Mouse (Mus musculus) cerebellum, adult 9-10 months (tissue): ENCODE data around the gene Fam131b.

Source experiments
- DNase-seq: peaks from one replicate; pipeline ENCODE4 v3.0.0; 2022

The Fam131b gene

GRCm38 (mm10) chr6:42355794-42356600, 31.6 kb upstream of the Fam131b start:
- DNase-seq = no peak

DNA sequence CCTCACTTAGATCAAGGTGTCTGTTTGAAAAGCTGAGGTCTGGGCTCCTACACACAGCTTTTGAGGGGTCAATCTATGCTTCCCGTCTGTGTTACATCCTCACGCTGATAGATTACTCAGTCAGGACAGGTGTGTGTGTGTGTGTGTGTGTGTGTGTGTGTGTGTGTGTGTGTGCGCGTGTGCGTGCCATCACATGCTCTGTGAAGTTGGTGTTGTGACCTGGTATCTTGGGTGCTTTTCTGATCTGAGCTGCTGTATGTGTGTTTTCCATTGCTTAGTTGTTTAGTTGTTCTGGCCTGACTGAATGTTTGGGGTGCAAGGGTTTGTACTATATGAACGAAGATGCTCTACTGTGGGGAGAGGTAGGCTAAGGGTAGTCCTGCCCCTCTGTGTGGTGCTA, 30.9 kb upstream of the Fam131b start:
- DNase-seq = no peak

GRCm38 (mm10) chr6:42354076-42355019, 29.9 kb upstream of the Fam131b start:
- no peak for DNase-seq

DNA sequence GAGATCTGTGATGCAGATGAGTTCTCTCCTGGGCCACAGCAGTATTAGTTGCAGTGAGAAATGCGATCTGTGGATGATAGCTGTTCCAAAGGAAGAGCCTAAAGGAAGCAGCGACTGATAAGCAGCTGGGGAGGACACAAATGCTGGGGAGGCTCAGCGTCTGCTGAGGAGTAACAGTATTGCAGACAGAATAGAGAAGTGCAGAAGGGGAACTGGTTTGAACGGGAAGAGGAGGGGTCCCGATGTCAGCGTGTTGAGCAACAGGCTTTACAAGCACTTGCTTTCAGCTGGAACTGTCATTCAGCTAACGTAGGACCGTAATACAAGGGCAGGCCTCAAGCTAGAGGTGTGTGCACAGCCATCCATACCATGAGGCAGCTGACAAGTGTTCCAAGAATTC, 28.7 kb upstream of the Fam131b start:
- DNase-seq = no peak

DNA sequence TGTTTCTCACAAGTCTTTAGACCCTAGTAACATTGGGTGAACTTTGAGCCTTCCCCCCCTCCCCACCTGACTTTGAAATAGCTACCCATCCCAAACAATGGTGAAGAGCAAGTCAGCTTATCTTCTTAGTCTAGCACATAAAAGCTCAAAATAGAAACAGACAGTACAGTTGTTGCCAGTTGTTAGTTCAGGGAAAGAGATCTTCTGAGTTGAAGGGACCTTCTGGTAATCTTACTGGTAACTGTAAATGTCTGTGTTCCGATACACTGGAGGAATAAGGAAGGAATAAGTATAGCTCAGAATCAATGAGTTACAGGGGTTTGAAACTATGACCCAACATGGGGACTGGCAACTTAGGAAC, 28.0 kb upstream of the Fam131b start:
- no peak for DNase-seq

GRCm38 (mm10) chr6:42351776-42352485, 27.5 kb upstream of the Fam131b start:
- no peak for DNase-seq

DNA sequence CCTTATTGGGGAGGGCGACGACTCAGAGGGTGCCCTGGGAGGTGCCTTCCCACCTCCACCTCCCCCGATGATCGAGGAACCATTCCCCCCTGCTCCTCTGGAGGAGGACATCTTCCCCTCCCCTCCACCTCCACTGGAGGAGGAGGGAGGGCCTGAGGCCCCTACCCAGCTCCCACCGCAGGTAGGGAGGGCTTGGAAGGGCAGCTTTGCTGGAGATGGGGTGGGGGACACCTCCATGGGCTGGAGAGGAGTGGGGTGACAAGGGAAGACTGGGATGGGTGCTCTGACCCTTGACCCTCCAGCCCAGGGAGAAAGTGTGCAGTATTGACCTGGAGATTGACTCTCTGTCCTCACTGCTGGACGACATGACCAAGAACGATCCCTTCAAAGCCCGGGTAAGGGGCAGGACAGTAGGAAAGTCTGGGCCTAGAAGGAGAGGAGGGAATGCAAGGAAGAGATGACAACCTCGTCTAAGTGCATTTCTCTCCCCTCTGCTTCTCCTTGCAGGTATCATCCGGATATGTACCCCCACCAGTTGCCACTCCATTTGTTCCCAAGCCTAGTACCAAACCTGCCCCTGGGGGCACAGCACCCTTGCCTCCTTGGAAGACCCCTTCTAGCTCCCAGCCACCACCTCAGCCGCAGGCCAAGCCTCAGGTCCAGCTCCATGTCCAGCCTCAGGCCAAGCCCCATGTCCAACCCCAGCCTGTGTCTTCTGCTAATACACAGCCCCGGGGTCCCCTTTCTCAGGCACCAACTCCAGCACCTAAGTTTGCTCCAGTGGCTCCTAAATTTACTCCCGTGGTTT, 26.7 kb upstream of the Fam131b start:
- no peak for DNase-seq

GRCm38 (mm10) chr6:42350021-42350967, 25.9 kb upstream of the Fam131b start:
- DNase-seq = peak; percentile 88

DNA sequence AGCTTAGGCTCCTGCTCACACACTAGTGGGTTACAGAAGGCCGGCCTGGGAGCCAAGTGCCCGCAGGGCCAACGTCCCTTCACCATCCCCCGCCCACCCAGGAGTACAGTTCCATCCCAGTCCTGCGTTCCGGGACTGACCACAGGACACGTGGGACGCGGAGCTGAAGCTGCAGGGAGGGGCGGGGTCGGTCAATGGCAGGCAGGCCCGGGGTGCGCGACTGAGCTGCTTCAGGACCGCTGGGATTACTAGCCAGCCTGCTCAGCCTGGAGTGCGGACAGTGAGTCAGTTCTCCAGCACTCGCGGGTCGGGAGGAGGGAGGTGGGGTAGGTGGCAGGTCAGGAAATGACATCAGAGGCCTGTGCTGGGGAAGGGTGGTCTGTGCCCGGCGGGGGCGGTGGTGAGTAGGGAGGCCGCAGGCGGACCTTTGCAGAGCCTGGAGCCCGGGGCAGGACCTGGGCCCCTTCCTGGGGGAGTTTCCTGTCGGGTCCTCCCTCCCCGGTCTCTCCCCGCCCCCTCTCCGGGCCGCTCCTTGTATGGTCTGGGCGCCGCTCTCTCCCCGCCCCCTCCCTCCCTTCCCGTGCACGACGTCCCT, 25.1 kb upstream of the Fam131b start, which contains the start of gene Zyx:
Gene Zyx (plus strand): TSS at position 205 of the 595 bp plus-strand sequence.
- DNase-seq = peak; percentile 94

DNA sequence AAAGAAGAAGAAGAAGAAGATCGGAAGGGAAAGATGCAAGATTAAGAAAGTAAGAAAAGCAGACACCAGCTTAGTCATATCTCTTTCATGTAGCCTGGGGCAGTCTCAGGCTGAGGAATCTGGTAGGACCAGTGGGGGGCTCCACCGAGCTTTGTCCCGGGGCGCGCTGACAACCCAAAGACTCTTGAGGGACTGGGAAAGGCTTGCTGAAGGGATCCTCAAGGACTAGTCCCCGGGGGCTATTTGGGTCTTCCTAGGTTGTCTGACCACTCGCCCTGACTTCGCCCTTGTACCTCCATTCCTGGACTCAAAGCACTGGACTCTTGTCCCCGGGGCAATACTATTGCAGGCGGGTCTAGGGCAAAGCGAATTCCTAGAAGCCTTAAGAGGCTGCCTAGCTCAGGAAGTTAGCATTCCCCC, 24.6 kb upstream of the Fam131b start:
- DNase-seq = peak; percentile 89

- peak; percentile 82 for DNase-seq
Measured at GRCm38 (mm10) chr6:42348281-42349005, 24.0 kb upstream of the Fam131b start.

GRCm38 (mm10) chr6:42344255-42344654, 19.8 kb upstream of the Fam131b start:
- DNase-seq = peak; percentile 63

DNA sequence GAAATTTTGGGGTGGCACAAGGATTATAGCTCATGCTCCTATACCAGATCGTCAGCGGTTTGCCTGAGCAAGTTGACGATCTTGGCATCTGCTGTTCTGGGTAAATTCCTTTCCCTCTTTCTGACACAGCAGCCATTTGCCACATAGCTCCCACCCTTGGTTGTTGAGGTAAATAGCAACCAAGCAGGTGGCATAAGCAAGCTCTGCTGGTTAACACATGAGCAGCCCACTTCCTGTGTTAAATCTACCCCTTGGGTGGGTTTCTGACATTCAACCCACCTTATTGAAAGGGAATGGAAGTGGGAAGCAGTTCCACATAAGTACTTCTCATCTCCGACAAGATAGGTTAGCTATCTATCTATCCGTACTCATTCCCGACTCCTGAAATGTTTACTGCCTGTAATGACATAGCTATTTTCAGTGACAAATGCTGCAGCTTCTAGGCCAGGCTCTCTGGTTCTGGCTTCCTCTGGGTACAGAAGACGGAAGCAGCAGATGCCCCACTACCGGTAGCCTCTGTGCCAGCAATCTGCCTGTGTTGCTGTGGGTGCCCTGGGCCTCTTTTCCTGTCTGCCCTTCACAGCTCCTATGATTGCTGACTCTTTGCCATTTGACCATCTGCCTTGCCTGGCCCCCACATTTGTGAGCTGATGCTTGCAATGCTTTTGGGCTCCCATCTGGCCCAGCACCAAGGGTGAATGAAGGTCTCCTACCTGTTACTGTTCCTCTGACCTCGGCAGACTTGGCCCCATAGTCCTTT, 19.1 kb upstream of the Fam131b start:
- DNase-seq = peak; percentile 98

DNA sequence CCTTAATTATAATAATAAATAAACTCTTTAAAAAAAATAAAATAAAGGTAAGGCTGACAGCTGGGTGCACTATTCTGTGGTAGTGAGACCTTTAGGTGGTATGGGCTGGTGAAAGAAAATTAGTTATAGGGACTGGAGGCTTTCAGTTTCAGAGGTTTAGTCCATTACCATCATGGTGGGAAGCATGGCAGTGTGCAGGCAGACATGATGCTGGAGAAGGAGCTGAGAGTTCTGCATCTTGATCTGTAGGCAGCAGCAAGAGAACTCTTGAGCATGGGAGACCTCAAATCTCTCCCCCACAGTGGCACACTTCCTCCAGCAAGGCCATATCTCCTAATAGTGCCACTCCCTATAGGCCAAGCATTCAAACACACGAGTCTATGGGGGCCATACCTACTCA, 17.7 kb upstream of the Fam131b start:
- DNase-seq = no peak

GRCm38 (mm10) chr6:42339981-42340380, 15.5 kb upstream of the Fam131b start:
- DNase-seq = no peak

- no peak for DNase-seq
Measured at GRCm38 (mm10) chr6:42339189-42339588, 14.7 kb upstream of the Fam131b start.

DNA sequence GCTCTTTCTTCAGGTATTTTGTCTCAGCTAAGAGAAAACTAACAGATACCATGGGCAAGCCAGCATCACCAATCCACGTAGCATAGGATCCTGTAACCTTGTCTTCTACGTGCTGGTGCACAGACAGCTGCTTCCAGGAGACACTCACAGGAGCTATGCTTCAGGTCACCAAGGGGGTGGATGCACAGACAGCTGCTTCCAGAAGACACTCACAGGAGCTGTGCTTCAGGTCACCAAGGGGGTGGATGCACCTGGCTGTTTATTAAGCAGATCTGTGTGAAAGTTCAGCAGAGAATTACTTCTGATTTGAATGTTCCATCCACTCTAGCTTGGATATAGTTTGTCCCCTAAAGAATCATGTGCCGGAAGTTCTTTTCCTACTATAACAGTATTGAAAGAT, 6.5 kb upstream of the Fam131b start:
- no peak for DNase-seq

GRCm38 (mm10) chr6:42330216-42330615, 5.8 kb upstream of the Fam131b start:
- DNase-seq = peak; percentile 84

DNA sequence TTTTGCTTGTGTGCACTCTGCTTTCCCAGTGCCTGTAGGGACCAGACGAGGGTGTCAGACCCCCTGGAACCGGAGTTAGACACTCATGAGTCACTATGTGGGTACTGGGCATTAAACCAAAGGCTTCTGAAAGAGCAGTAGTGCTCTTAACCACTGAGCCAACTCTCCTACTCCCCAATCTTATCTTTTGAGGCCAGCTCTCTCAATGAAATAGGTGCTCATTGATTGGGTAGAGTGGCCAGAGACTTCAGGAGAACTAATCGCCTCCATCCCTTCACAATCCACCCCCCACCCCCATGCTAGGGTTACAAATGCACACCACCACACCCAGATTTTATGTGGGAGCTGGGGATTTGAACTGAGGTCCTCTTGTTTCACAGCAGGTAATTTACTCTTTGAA, 4.3 kb upstream of the Fam131b start:
- DNase-seq = no peak
